Mouse (Mus musculus) megakaryocyte, adult 5-6 weeks (primary cell): Measurements from ENCODE around the gene Trappc12. TPM values are rescaled to one million over a fixed set of nuclear protein-coding genes. Genes with fewer than 3 reads are reported as not detected.
"Not testable (repeated sequence)": the region's sequence is repeated elsewhere in the genome, so short reads cannot be mapped to it uniquely, and the experiment has no call there.

Source experiments
- ATAC-seq: 2 replicates; pipeline ENCODE4 v1.8.0; 2016; ENCODE audit warnings: mild to moderate bottlenecking, inconsistent platforms; ENCODE audit not compliant: poor library complexity, severe bottlenecking
- total RNA-seq, 2 experiments: library from RNA; stranded (forward) in 1 of 2; stranded (reverse) in 1 of 2; fragments of 153-499, 151-499 nt in 1 of 2; fragments of 221-1000, 200-1000 nt in 1 of 2; gene quantifications; 2 replicates each; pipeline versions ENCODE4 v1.2.3 to v1.2.4; 2015 to 2017

Gene Trappc12
- total RNA-seq, 2 experiments from 2014 or later = 29.7 to 34.3 TPM

- ATAC-seq = not testable (repeated sequence)
Measured at GRCm38 (mm10) chr12:28733520-28734245, 16.6 kb downstream of the Trappc12 start.

GRCm38 (mm10) chr12:28732631-28733030 lies 17.6 kb downstream of the Trappc12 start:
- no peak for ATAC-seq

- peak; percentile 77 for ATAC-seq
Measured at GRCm38 (mm10) chr12:28727061-28727460, 23.2 kb downstream of the Trappc12 start.

- no peak for ATAC-seq
Measured at GRCm38 (mm10) chr12:28726204-28726603, 24.1 kb downstream of the Trappc12 start.

GRCm38 (mm10) chr12:28724366-28724765 lies 25.9 kb downstream of the Trappc12 start:
- no peak for ATAC-seq

GRCm38 (mm10) chr12:28718106-28718505 lies 32.2 kb downstream of the Trappc12 start:
- ATAC-seq = no peak

GRCm38 (mm10) chr12:28717066-28717465 lies 33.2 kb downstream of the Trappc12 start:
- ATAC-seq = no peak

- no peak for ATAC-seq
Measured at GRCm38 (mm10) chr12:28714822-28715632, 35.2 kb downstream of the Trappc12 start.

GRCm38 (mm10) chr12:28710566-28711185 lies 39.6 kb downstream of the Trappc12 start:
- no peak for ATAC-seq

- ATAC-seq = no peak
Measured at GRCm38 (mm10) chr12:28708154-28708553, 42.1 kb downstream of the Trappc12 start.

- no peak for ATAC-seq
Measured at GRCm38 (mm10) chr12:28705204-28705603, 45.1 kb downstream of the Trappc12 start.

GRCm38 (mm10) chr12:28704381-28704780 lies 45.9 kb downstream of the Trappc12 start:
- ATAC-seq = no peak

GRCm38 (mm10) chr12:28701302-28701701 lies 49.0 kb downstream of the Trappc12 start:
- no peak for ATAC-seq

GRCm38 (mm10) chr12:28700561-28701025 lies 49.7 kb downstream of the Trappc12 start:
- no peak for ATAC-seq

GRCm38 (mm10) chr12:28700101-28700511 lies 50.2 kb downstream of the Trappc12 start:
- ATAC-seq = no peak

- ATAC-seq = peak; percentile 69
Measured at GRCm38 (mm10) chr12:28699656-28700055, 50.6 kb downstream of the Trappc12 start.

- ATAC-seq = no peak
Measured at GRCm38 (mm10) chr12:28699086-28699485, 51.2 kb downstream of the Trappc12 start.

GRCm38 (mm10) chr12:28697821-28698595 lies 52.3 kb downstream of the Trappc12 start:
- ATAC-seq = peak; percentile 36; the same call in 1 of the 2 replicates

GRCm38 (mm10) chr12:28694776-28695175 lies 55.5 kb downstream of the Trappc12 start:
- ATAC-seq = no peak

GRCm38 (mm10) chr12:28694231-28694630 lies 56.0 kb downstream of the Trappc12 start:
- ATAC-seq = no peak

- ATAC-seq = no peak
Measured at GRCm38 (mm10) chr12:28693738-28694137, 56.5 kb downstream of the Trappc12 start.
